Mouse (Mus musculus) bone marrow, adult 2 months (tissue): Measurements from ENCODE around the gene Eif4a2. TPM values are rescaled to one million over a fixed set of nuclear protein-coding genes. Genes with fewer than 3 reads are reported as not detected.
"Not testable (repeated sequence)": the region's sequence is repeated elsewhere in the genome, so short reads cannot be mapped to it uniquely, and the experiment has no call there.

Source experiments
- H3K27ac ChIP-seq: fragments of 200-500 bp; 2 replicates; pipeline ENCODE4 v1.5.1; 2012; ENCODE audit warnings: low read depth, mild to moderate bottlenecking, control low read depth, inconsistent platforms, low read length; ENCODE audit not compliant: control insufficient read depth, poor library complexity, insufficient read depth
- H3K4me1 ChIP-seq: fragments of 200-500 bp; 2 replicates; pipeline ENCODE4 v1.6.1; 2011; ENCODE audit warnings: low read length; ENCODE audit not compliant: control insufficient read depth, insufficient read depth
- H3K4me3 ChIP-seq: fragments of 200-500 bp; replicated peaks from 2 replicates; pipeline ENCODE3; 2011; ENCODE audit warnings: mild to moderate bottlenecking, low read depth, low read length, control low read depth; ENCODE audit not compliant: control insufficient read depth
- CTCF ChIP-seq: fragments of 200-500 bp; IDR thresholded peaks from 2 replicates; pipeline ENCODE4 v1.5.1; 2011; ENCODE audit warnings: low read length, control low read depth; ENCODE audit not compliant: control insufficient read depth, insufficient read depth
- POLR2A ChIP-seq: fragments of 200-500 bp; IDR thresholded peaks from 2 replicates; pipeline ENCODE4 v1.6.1; 2011; ENCODE audit warnings: low read depth, mild to moderate bottlenecking, control low read depth, low read length, borderline replicate concordance; ENCODE audit not compliant: control insufficient read depth
- WGBS: fragments of 180-500 bp; shearing (Covaris S2); methylation state at CpG from one replicate; pipeline ENCODE4 v1.1.7; 2018; 5-methylcytosine and 5-hydroxymethylcytosine counted together
- polyA plus RNA-seq: library from polyadenylated mRNA; stranded (reverse); fragments of >200 nt; gene quantifications from 2 replicates; pipeline ENCODE4 v1.2.4, GENCODE M21; 2011; ENCODE audit warnings: low replicate concordance; ENCODE audit not compliant: missing spikeins, insufficient read depth, insufficient read length

Gene Eif4a2
- polyA plus RNA-seq, 1 experiment = 232 TPM

- WGBS = 76% methylated on average over 13 of the region's 13 CpGs
- no peak overlapping the region for H3K4me3 ChIP-seq
- no peaks in the 10 kb centered on the region; the same call in 1 of the 2 replicates for H3K4me1 ChIP-seq
- TF ChIP-seq CTCF (no peak), POLR2A (no peak)
- H3K27ac ChIP-seq = no peak overlapping the region
These were observed 13.8 kb upstream of the Eif4a2 start for GRCm38 (mm10) chr16:23093321-23093953.

- WGBS = 78% methylated on average over 6 of the region's 6 CpGs
- TF ChIP-seq CTCF = no peak
- no peak for TF ChIP-seq POLR2A
These were observed 13.1 kb upstream of the Eif4a2 start for GRCm38 (mm10) chr16:23094136-23094535.

GRCm38 (mm10) chr16:23095581-23095980 lies 11.7 kb upstream of the Eif4a2 start:
- H3K27ac ChIP-seq, H3K4me3 ChIP-seq, H3K4me1 ChIP-seq: not testable (repeated sequence)
- WGBS = 87% methylated on average over 5 of the region's 5 CpGs

More at GRCm38 (mm10) chr16:23094136-23094535, 13.1 kb upstream of the Eif4a2 start:
- Histone ChIP-seq H3K4me3 (no peak overlapping the region), H3K27ac (no peak overlapping the region), H3K4me1 (no peaks in the 10 kb centered on the region; the same call in 1 of the 2 replicates)

- not testable (repeated sequence) for H3K4me1 ChIP-seq, H3K4me3 ChIP-seq, H3K27ac ChIP-seq
- WGBS = 75% methylated on average over 1 of the region's 1 CpGs
These were observed 10.4 kb upstream of the Eif4a2 start for GRCm38 (mm10) chr16:23096886-23097285.

- H3K4me3 ChIP-seq, H3K4me1 ChIP-seq, H3K27ac ChIP-seq: not testable (repeated sequence)
- 73% methylated on average over 8 of the region's 8 CpGs for WGBS
These were observed 9.7 kb upstream of the Eif4a2 start for GRCm38 (mm10) chr16:23097290-23098104.

- H3K4me1 ChIP-seq, H3K27ac ChIP-seq, H3K4me3 ChIP-seq: not testable (repeated sequence)
- WGBS = 89% methylated on average over 1 of the region's 1 CpGs
These were observed 9.2 kb upstream of the Eif4a2 start for GRCm38 (mm10) chr16:23098105-23098452.

- Histone ChIP-seq H3K4me3 (no peak overlapping the region), H3K4me1 (no peaks in the 10 kb centered on the region; the same call in 1 of the 2 replicates), H3K27ac (no peak overlapping the region)
- TF ChIP-seq POLR2A = no peak
- no peak for TF ChIP-seq CTCF
- 74% methylated on average over 12 of the region's 12 CpGs for WGBS
These were observed 7.6 kb upstream of the Eif4a2 start for GRCm38 (mm10) chr16:23099632-23100031.

GRCm38 (mm10) chr16:23100099-23100575 lies 7.1 kb upstream of the Eif4a2 start:
- TF ChIP-seq CTCF (no peak), POLR2A (no peak)
- H3K4me1 ChIP-seq = no peaks in the 10 kb centered on the region; the same call in 1 of the 2 replicates
- no peak overlapping the region for H3K27ac ChIP-seq
- no peak overlapping the region for H3K4me3 ChIP-seq
- WGBS = 28% methylated on average over 9 of the region's 9 CpGs

- Histone ChIP-seq H3K4me1 (no peaks in the 10 kb centered on the region; the same call in 1 of the 2 replicates), H3K4me3 (no peak overlapping the region)
These were observed 6.6 kb upstream of the Eif4a2 start for GRCm38 (mm10) chr16:23100613-23101012.

More at GRCm38 (mm10) chr16:23100613-23101012, 6.6 kb upstream of the Eif4a2 start:
- no peak overlapping the region for H3K27ac ChIP-seq
- no peak for TF ChIP-seq POLR2A
- no peak for TF ChIP-seq CTCF
- 39% methylated on average over 10 of the region's 10 CpGs for WGBS
